Mouse (Mus musculus): ENCODE measurements around the gene Plekha1.

Gene Plekha1

DNA sequence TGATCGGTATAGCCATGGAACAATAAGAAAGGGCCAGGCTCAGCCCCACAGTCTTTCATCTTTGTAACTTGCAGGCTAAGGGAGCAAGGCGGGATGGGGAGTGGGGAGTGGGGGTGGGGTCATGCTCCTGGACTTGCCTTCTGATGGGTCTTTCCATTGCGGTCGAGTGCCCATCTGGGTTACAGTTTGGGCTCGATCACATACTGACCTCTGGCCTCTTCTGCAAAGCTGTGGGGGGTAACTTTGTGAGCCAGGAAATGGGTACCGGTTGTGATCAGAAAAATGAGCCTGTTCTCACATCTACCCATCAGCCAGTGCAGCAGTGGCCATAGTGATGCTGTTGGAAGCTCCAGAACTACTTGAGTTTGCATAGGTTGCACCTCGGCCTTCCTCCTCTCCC, 93.0 kb downstream of the Plekha1 start:
- DNase-seq (ENCODE audit: low spot score): no peak

GRCm38 (mm10) chr7:130959868-130960267, 94.3 kb downstream of the Plekha1 start:
- peak; percentile 62 for DNase-seq (ENCODE audit: low spot score)

DNA sequence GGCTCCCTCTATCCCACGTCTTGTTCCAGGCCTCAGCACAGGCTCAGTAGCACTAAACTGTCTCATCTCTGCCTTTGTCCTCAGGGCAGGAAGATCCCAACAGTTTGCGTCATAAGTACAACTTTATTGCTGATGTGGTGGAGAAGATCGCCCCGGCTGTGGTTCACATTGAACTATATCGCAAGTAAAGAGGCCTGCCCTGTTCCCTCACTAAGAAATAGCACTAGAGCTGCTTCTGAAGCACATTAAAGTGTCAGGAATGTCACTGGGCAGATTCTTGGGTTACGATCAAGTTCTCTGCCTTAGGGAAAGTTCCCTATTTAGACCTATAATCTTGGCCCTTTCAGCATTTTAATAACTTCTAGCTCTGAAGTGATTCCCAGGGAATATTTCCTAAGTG, 95.9 kb downstream of the Plekha1 start:
- no peak for DNase-seq (ENCODE audit: low spot score)
